Mouse (Mus musculus): Measurements from ENCODE around the gene Vwa7. TPM values are rescaled to one million over a fixed set of nuclear protein-coding genes. Genes with fewer than 3 reads are reported as not detected.

Vwa7 gene
- polyA plus RNA-seq, 1 experiment from 2014 or later, result 0.30 TPM

DNA sequence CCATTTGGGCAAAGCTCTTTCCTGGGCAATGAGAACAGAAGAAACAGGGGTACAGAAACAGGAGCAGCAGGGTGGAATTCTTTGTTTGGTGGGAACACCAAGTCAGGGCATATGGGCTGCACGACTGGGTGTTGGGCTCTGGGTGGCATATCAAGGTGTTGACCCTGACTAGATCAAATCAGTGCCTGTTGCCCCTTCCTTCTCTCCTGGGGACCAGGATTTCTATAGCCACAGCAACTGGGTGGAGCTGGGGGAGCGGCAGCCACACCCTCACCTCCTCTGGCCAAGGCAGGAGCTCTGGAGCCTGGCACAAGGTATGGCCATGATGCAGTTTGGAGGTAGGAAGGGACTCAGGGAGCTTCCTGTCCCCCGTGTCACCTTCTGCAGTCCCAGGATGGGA, 1.8 kb downstream of the Vwa7 start:
- Histone ChIP-seq H3K4me2 (replicated peaks; ENCODE audit: low read depth, low read length) (no peak overlapping the region), H3K27me3 (replicated peaks; ENCODE audit: insufficient read depth, low read length) (no peaks in the 10 kb centered on the region), H3K4me1 (ENCODE audit: insufficient read depth, low read depth, low read length) (no peaks in the 10 kb centered on the region; the same call in 1 of the 2 replicates), H3K36me3 (ENCODE audit: insufficient read depth, low read length) (0 out of 2 replicates have a peak, but pooled peaks cover 9% of the 10 kb centered on the region), H3K27ac (ENCODE audit: low read length) (no peak overlapping the region), H3K9me3 (ENCODE audit: low read length) (no peaks in the 10 kb centered on the region), H3K9ac (replicated peaks; ENCODE audit: low read depth) (no peak overlapping the region), H3K4me3 (ENCODE audit: low read depth, low read length) (no peak overlapping the region)
- 64% methylated on average over 3 of the region's 3 CpGs for WGBS
- no peak for ATAC-seq
- no peak for DNase-seq (ENCODE audit: low spot score)
- TF ChIP-seq CTCF (IDR thresholded peaks at IDR 0.05) (no peak), EP300 (IDR thresholded peaks at IDR 0.05) (no peak)

DNA sequence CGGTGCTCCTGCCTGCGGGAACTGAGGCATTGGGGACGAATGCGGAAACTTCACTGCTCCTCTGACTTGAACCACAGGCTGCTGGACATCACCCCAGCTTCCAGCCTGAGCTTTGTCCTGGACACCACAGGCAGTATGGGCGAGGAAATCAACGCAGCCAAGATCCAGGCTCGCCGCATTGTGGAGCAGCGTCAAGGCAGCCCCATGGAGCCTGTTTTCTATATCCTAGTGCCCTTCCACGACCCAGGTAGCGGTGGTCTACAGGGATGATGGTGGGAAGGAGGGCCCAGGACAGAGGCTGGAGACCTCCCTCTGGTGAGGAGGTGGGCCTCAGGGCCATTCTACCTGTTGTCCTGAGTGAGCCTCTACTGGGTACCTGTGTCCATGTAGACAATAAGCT, 3.5 kb downstream of the Vwa7 start:
- no peak for TF ChIP-seq EP300 (IDR thresholded peaks at IDR 0.05)
- TF ChIP-seq CTCF (IDR thresholded peaks at IDR 0.05), result no peak
- Histone ChIP-seq H3K4me1 (ENCODE audit: insufficient read depth, low read depth, low read length) (peaks cover 3% of the 10 kb centered on the region), H3K27me3 (replicated peaks; ENCODE audit: insufficient read depth, low read length) (no peaks in the 10 kb centered on the region), H3K4me2 (replicated peaks; ENCODE audit: low read depth, low read length) (no peak overlapping the region), H3K9me3 (ENCODE audit: low read length) (no peaks in the 10 kb centered on the region), H3K27ac (ENCODE audit: low read length) (no peak overlapping the region), H3K9ac (replicated peaks; ENCODE audit: low read depth) (no peak overlapping the region), H3K4me3 (ENCODE audit: low read depth, low read length) (no peak overlapping the region), H3K36me3 (ENCODE audit: insufficient read depth, low read length) (no peaks in the 10 kb centered on the region)
- ATAC-seq (no peak), DNase-seq (ENCODE audit: low spot score) (no peak)
- 76% methylated on average over 11 of the region's 11 CpGs for WGBS

DNA sequence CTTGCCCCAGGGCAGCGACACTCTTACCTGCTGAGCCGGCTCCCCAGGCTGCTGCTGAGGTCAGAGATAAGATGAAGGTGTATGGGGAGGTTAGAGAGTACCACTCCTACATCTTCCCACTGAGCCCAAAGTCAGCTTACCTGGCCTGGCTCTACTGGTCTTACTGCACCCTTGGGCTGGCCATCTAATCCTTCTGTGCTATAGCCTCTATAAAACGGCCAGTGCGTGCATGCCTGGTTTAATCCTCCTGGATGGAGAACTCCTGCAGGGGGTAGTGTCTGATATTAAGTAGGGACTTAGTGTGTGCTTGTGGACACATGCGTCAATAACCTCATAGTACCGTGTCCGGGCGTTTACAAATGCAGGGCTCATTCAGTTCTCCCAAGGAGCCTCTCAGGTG, 4.2 kb downstream of the Vwa7 start:
- Histone ChIP-seq H3K4me1 (ENCODE audit: insufficient read depth, low read depth, low read length) (peaks cover 3% of the 10 kb centered on the region), H3K27ac (ENCODE audit: low read length) (no peak overlapping the region), H3K4me2 (replicated peaks; ENCODE audit: low read depth, low read length) (no peak overlapping the region), H3K4me3 (ENCODE audit: low read depth, low read length) (no peak overlapping the region), H3K27me3 (replicated peaks; ENCODE audit: insufficient read depth, low read length) (no peaks in the 10 kb centered on the region), H3K36me3 (ENCODE audit: insufficient read depth, low read length) (no peaks in the 10 kb centered on the region), H3K9ac (replicated peaks; ENCODE audit: low read depth) (no peak overlapping the region), H3K9me3 (ENCODE audit: low read length) (no peaks in the 10 kb centered on the region)
- DNase-seq (ENCODE audit: low spot score) (no peak), ATAC-seq (no peak)
- WGBS, result 80% methylated on average over 8 of the region's 8 CpGs
- TF ChIP-seq CTCF (IDR thresholded peaks at IDR 0.05) (no peak), EP300 (IDR thresholded peaks at IDR 0.05) (no peak)

DNA sequence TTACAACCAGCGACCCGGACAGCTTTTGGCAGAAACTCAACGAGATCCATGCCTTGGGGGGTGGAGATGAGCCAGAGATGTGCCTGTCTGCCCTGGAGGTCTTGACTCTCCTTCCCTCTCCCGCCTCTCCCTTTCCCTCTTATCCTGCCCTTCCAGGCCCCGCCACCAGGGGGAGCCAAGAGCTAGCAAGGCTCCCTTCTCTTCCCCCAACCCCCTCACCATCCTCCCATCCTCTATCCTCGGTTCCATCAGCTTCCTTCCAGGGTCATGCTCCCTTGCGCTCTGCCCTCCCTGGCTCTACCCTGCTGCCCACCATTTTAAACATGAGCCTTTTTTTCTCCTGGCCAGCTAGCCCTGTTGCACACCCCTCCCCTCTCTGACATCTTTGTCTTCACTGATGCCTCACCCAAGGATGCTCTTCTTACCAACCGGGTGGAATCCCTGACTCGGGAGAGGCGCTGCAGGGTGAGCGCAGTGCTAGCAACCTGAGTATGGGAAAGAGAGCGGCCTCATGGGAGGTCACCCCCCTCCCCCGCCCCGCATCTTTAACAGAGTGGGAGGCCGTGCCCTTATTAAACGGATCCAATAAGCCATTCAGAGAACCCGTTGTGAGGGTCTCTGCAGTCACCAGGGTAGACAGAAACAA, 4.9 kb downstream of the Vwa7 start:
- TF ChIP-seq CTCF (IDR thresholded peaks at IDR 0.05), result peak; percentile 99
- no peak for TF ChIP-seq EP300 (IDR thresholded peaks at IDR 0.05)
- DNase-seq (ENCODE audit: low spot score) (peak; percentile 85), ATAC-seq (peak; percentile 43)
- no peaks in the 10 kb centered on the region for H3K27me3 ChIP-seq (replicated peaks; ENCODE audit: insufficient read depth, low read length)
- peak overlapping the region; percentile 71 for H3K27ac ChIP-seq (ENCODE audit: low read length)
- WGBS, result 11% methylated on average over 17 of the region's 17 CpGs
- peaks cover 3% of the 10 kb centered on the region for H3K4me1 ChIP-seq (ENCODE audit: insufficient read depth, low read depth, low read length)
- no peak overlapping the region for H3K4me3 ChIP-seq (ENCODE audit: low read depth, low read length)
- no peaks in the 10 kb centered on the region for H3K36me3 ChIP-seq (ENCODE audit: insufficient read depth, low read length)
- H3K9ac ChIP-seq (replicated peaks; ENCODE audit: low read depth), result no peak overlapping the region
- no peaks in the 10 kb centered on the region for H3K9me3 ChIP-seq (ENCODE audit: low read length)
- H3K4me2 ChIP-seq (replicated peaks; ENCODE audit: low read depth, low read length), result peak overlapping the region; percentile 36; the same call in 1 of the 2 replicates

DNA sequence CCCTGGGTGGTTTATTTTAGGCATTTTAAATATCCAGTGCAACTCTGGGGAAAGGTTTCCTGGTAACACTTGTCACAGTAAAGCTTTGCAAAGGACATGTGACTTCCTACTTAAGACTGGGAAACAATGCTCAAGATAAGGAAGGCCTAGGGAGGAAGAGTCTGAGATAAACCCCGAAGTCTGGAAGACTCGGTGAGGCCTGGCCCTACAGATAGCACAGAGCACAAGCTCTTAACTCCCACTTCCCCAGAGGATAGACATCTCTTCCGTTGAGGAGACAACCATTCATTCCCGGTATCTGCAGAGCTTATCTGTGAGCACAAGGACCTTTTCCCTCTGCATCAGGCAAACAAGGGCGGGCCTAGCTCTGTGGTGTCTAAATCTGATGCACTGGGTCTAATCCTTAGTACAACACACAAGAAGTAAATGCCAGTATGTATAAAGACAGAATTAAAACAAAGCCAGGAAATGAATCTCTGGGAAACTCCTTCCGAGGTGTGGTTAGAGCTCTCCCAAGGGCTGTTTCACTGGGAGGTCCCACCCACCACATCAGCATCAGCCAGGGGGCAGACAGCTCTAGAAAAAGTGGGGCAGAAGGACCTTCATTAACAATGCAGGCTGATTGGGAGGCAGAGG, 5.6 kb downstream of the Vwa7 start:
- no peak overlapping the region for H3K4me3 ChIP-seq (ENCODE audit: low read depth, low read length)
- peak overlapping the region; percentile 71 for H3K27ac ChIP-seq (ENCODE audit: low read length)
- peak; percentile 79 for ATAC-seq
- no peaks in the 10 kb centered on the region for H3K9me3 ChIP-seq (ENCODE audit: low read length)
- 29% methylated on average over 6 of the region's 6 CpGs for WGBS
- no peaks in the 10 kb centered on the region for H3K36me3 ChIP-seq (ENCODE audit: insufficient read depth, low read length)
- peaks cover 3% of the 10 kb centered on the region; the same call in 1 of the 2 replicates for H3K4me1 ChIP-seq (ENCODE audit: insufficient read depth, low read depth, low read length)
- DNase-seq (ENCODE audit: low spot score), result peak; percentile 68
- peak; percentile 92 for TF ChIP-seq EP300 (IDR thresholded peaks at IDR 0.05)
- peak; percentile 46 for TF ChIP-seq CTCF (IDR thresholded peaks at IDR 0.05)
- H3K4me2 ChIP-seq (replicated peaks; ENCODE audit: low read depth, low read length), result no peak overlapping the region
- H3K27me3 ChIP-seq (replicated peaks; ENCODE audit: insufficient read depth, low read length), result no peaks in the 10 kb centered on the region
- no peak overlapping the region for H3K9ac ChIP-seq (replicated peaks; ENCODE audit: low read depth)

DNA sequence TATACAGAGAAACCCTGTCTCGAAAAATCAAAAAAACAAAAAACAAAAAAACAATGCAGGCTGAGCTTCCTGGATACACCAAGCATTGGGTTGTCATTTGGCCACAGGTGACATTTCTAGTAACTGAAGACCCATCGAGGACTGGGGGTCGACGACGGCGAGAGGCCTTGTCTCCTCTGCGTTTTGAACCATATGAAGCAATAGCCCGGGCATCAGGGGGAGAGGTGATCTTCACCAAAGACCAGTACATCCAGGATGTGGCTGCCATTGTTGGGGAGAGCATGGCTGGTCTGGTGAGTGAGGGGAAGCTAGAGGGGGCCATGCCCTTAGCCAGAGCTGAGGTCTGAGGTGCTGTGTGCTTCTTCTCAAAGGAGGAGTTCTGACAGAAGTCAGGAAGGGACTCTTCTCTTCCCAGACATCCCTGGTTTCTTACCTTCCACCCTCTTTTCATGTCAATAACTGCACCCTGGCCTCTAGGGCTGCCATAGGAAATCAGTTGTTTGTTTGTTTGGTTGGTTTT, 6.2 kb downstream of the Vwa7 start:
- no peaks in the 10 kb centered on the region for H3K9me3 ChIP-seq (ENCODE audit: low read length)
- H3K27ac ChIP-seq (ENCODE audit: low read length), result peak overlapping the region; percentile 63
- H3K4me1 ChIP-seq (ENCODE audit: insufficient read depth, low read depth, low read length), result peaks cover 3% of the 10 kb centered on the region; the same call in 1 of the 2 replicates
- H3K4me3 ChIP-seq (ENCODE audit: low read depth, low read length), result no peak overlapping the region
- ATAC-seq (no peak), DNase-seq (ENCODE audit: low spot score) (no peak)
- H3K9ac ChIP-seq (replicated peaks; ENCODE audit: low read depth), result no peak overlapping the region
- no peak overlapping the region for H3K4me2 ChIP-seq (replicated peaks; ENCODE audit: low read depth, low read length)
- H3K36me3 ChIP-seq (ENCODE audit: insufficient read depth, low read length), result no peaks in the 10 kb centered on the region
- 85% methylated on average over 8 of the region's 8 CpGs for WGBS
- no peak for TF ChIP-seq CTCF (IDR thresholded peaks at IDR 0.05)
- no peak for TF ChIP-seq EP300 (IDR thresholded peaks at IDR 0.05)
- H3K27me3 ChIP-seq (replicated peaks; ENCODE audit: insufficient read depth, low read length), result no peaks in the 10 kb centered on the region
